Mouse (Mus musculus) testis, adult 2 months (tissue): Measurements from ENCODE around the gene Hpse.

ENCODE experiments used
- CTCF ChIP-seq: fragments of 200-500 bp; IDR thresholded peaks from 2 replicates; pipeline ENCODE4 v1.5.1; 2012; ENCODE audit warnings: low read depth, mild to moderate bottlenecking, inconsistent platforms, low read length, moderate library complexity; ENCODE audit not compliant: control insufficient read depth, insufficient read depth, insufficient replicate concordance
- POLR2A ChIP-seq: fragments of 200-500 bp; IDR thresholded peaks from 2 replicates; pipeline ENCODE4 v1.6.1; 2012; ENCODE audit warnings: low read depth, mild to moderate bottlenecking, inconsistent platforms, low read length, moderate library complexity; ENCODE audit not compliant: control insufficient read depth

DNA sequence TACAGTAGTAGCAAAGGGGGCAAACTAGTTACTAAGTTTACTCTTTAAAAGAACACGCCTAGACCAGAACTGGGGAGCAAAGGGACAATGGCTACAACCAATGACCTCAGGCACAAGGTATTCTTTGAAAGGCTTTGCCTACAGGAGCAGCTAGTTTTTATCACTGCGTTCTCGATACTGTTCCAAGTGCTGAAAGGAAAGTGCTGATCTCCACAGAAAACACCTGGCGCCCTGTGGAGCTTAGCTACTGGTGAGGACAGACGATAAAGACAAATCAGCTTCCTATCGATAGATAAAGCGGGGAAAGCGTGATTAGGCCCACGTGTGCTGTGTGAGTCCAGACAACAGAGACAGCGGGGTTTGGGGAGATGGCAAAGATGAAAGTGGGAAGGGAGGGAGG is 71.5 kb downstream of the Hpse start:
- TF ChIP-seq CTCF: no peak
- TF ChIP-seq POLR2A: no peak
